Mouse (Mus musculus): ENCODE results near the gene Pask. TPM values are rescaled to one million over a fixed set of nuclear protein-coding genes. Genes with fewer than 3 reads are reported as not detected.

Pask gene
- total RNA-seq, 2 experiments from 2014 or later: 1.0 to 1.1 TPM

- no peak for DNase-seq
- intact Hi-C loops (cut with DNase I): no loop called here
Observed at GRCm38 (mm10) chr1:93291591-93291990, 51.7 kb downstream of the Pask start.

GRCm38 (mm10) chr1:93290956-93291355, 52.3 kb downstream of the Pask start:
- intact Hi-C loops (cut with DNase I): no loop called here

GRCm38 (mm10) chr1:93289678-93290214, 53.5 kb downstream of the Pask start:
- DNase-seq: no peak
- intact Hi-C loops (cut with DNase I): loop anchor here (5.0 kb wide), 1 partner anchor 112 kb away; no protein-coding TSS in a partner anchor

More at GRCm38 (mm10) chr1:93290956-93291355, 52.3 kb downstream of the Pask start:
- DNase-seq: no peak

- intact Hi-C loops (cut with DNase I): no loop called here
- DNase-seq: no peak
Observed at GRCm38 (mm10) chr1:93277041-93277440, 66.2 kb downstream of the Pask start.

GRCm38 (mm10) chr1:93275561-93275960, 67.7 kb downstream of the Pask start:
- intact Hi-C loops (cut with DNase I): no loop called here
- DNase-seq: no peak

GRCm38 (mm10) chr1:93272409-93272821, 70.9 kb downstream of the Pask start:
- DNase-seq: peak; percentile 31 to 58
- intact Hi-C loops (cut with DNase I): loop anchor here (5.0 kb wide), 1 partner anchor 100 kb away; no protein-coding TSS in a partner anchor

GRCm38 (mm10) chr1:93271751-93272150, 71.5 kb downstream of the Pask start:
- intact Hi-C loops (cut with DNase I): loop anchor here (5.0 kb wide), 1 partner anchor 99 kb away; no protein-coding TSS in a partner anchor
- DNase-seq: no peak

GRCm38 (mm10) chr1:93270516-93271240, 72.6 kb downstream of the Pask start:
- DNase-seq: no peak
- intact Hi-C loops (cut with DNase I): loop anchor here (5.0 kb wide), 1 partner anchor 98 kb away; no protein-coding TSS in a partner anchor

GRCm38 (mm10) chr1:93268246-93268645, 75.0 kb downstream of the Pask start:
- DNase-seq: no peak
- intact Hi-C loops (cut with DNase I): no loop called here

GRCm38 (mm10) chr1:93267207-93267606, 76.1 kb downstream of the Pask start:
- peak in 1 of 2 experiments; percentile 18 for DNase-seq
- intact Hi-C loops (cut with DNase I): no loop called here

Small RNAs within 50 kb of the gene (microRNA-seq; reads per million reads assigned to microRNA genes)
- gene Mir6345: 0 reads per million in 2 experiments
- 0.27 to 0.48 reads per million in 2 experiments for gene Mir6901
- gene Mir6902: 0 to 0.27 reads per million in 2 experiments

Other genes with a start within 250 kb of the Pask start
- 1 to 10 TPM; 1.7 to 2.6 TPM for gene Kif1a, start 241.5 kb downstream of the Pask start, total RNA-seq (2021)
- not detected for gene Agxt, start 208.2 kb downstream of the Pask start, total RNA-seq (2021)
- not detected for gene 2310007B03Rik, start 182.5 kb downstream of the Pask start, total RNA-seq (2021)
- gene Crocc2, start 174.8 kb downstream of the Pask start, total RNA-seq (2021): under 1 TPM; 0.20 to 0.24 TPM
- gene Sned1, start 107.6 kb downstream of the Pask start, total RNA-seq (2021): 10 to 100 TPM; 16.2 to 19.0 TPM
- 10 to 100 TPM; 14.7 to 14.9 TPM for gene Mterf4, start 37.6 kb downstream of the Pask start, total RNA-seq (2021)
- gene Ppp1r7, start 628 bp downstream of the Pask start, total RNA-seq (2021): 10 to 100 TPM; 21.9 to 25.6 TPM
- gene Ano7, start 30.4 kb upstream of the Pask start, total RNA-seq (2021): not detected
- gene Hdlbp, start 135.3 kb upstream of the Pask start, total RNA-seq (2021): 100 to 1,000 TPM; 403 to 417 TPM
- 10 to 100 TPM; 17.3 to 18.9 TPM for gene Farp2, start 168.6 kb upstream of the Pask start, total RNA-seq (2021)

All from heart, postnatal 14 days (tissue).